Mouse (Mus musculus): ENCODE measurements at regions not wholly inside any gene's neighbourhood (a gene's known extent, or its start where the extent isn't known, plus 50 kb on each side); places are given as distances from the start of the nearest gene placed in this dataset.
A peak's percentile ranks its signal among the peaks of the same experiment; 100 is the strongest.

DNA sequence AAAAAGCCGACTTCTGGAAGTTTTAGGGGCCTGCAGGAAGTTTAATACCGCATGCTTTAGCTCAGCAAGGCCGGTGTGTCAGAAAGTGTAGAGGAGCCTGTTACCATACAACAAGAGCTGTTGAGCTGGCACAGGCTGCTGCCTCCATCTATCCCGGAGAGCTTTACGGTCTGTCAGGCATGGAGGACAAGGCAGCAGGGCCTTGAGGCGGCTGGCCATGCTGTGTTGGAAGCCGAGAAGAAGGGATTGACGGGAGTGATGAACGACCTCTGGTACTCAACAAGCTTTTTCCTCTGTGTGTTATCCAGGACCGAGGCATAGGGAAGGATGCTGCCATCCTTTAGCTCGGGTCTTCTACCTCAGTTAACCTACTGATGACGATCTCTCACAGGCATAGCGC lies 146.8 kb upstream of the Mocs1 start:
- no peaks in the 10 kb centered on the region for H3K4me1 ChIP-seq (replicated peaks; ENCODE audit: control insufficient read depth, insufficient read depth, low read length)
- no peaks in the 10 kb centered on the region for H3K36me3 ChIP-seq (ENCODE audit: control insufficient read depth, insufficient read depth, low read length)
- WGBS, result 91% methylated on average over 13 of the region's 13 CpGs
- H3K27ac ChIP-seq (ENCODE audit: control insufficient read depth, insufficient read depth, low read length), result no peak overlapping the region
- H3K4me3 ChIP-seq (ENCODE audit: control insufficient read depth, insufficient read depth, low read length), result no peak overlapping the region
- no peak for TF ChIP-seq CTCF (IDR thresholded peaks at IDR 0.05; ENCODE audit: borderline replicate concordance, control insufficient read depth, extremely low read depth, insufficient read depth, low read length, poor library complexity)
- no peak for TF ChIP-seq POLR2A (IDR thresholded peaks at IDR 0.05; ENCODE audit: control insufficient read depth, extremely low read depth, insufficient read depth, low read length, poor library complexity)
- DNase-seq, result no peak
- H3K27me3 ChIP-seq (ENCODE audit: control insufficient read depth, insufficient read depth, low read length), result no peaks in the 10 kb centered on the region

DNA sequence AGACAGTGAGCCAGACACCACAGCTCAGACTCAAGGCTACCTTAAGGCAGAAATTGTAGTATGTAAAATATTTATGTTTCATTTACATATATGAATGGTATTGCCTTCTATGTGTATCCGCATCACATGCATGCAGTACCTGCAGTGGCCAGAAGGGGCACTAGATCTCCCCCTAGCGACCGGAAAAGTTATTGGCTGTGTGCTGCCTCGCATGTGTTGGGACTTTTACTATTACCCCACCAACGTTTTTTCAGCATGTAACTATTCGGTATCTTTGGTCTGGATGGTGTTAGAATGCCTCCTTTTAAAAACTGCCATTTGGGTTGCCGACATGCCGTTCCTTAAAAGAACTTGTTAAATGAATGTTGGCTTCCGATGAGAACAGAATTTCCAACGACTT lies 145.7 kb upstream of the Mocs1 start:
- Histone ChIP-seq H3K4me3 (ENCODE audit: control insufficient read depth, insufficient read depth, low read length) (no peak overlapping the region), H3K27ac (ENCODE audit: control insufficient read depth, insufficient read depth, low read length) (no peak overlapping the region), H3K36me3 (ENCODE audit: control insufficient read depth, insufficient read depth, low read length) (no peaks in the 10 kb centered on the region), H3K27me3 (ENCODE audit: control insufficient read depth, insufficient read depth, low read length) (no peaks in the 10 kb centered on the region), H3K4me1 (replicated peaks; ENCODE audit: control insufficient read depth, insufficient read depth, low read length) (no peaks in the 10 kb centered on the region)
- 86% methylated on average over 10 of the region's 10 CpGs for WGBS
- peak; percentile 9 for DNase-seq
- no peak; the same call in 1 of the 2 replicates for TF ChIP-seq CTCF (IDR thresholded peaks at IDR 0.05; ENCODE audit: borderline replicate concordance, control insufficient read depth, extremely low read depth, insufficient read depth, low read length, poor library complexity)
- no peak for TF ChIP-seq POLR2A (IDR thresholded peaks at IDR 0.05; ENCODE audit: control insufficient read depth, extremely low read depth, insufficient read depth, low read length, poor library complexity)

DNA sequence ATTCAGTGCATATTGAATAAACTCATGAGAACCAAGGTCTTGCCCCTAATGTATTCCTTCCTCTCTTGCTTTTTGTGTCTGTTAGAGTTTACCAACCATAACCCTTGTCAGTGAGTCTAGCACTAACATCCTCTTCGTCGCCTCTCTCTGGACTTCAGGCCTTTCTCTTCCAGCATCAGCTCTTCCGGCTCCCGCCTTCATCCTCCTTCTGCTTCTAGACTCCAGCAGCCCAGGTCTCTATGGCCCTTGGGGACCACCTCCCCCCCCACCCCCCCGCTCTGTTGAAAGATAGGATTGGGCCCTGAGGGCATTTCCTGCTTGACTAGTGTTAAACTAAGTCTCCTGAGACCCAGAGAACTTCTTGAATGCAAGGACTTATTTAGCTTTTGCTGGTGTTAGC lies 144.7 kb upstream of the Mocs1 start:
- TF ChIP-seq CTCF (IDR thresholded peaks at IDR 0.05; ENCODE audit: borderline replicate concordance, control insufficient read depth, extremely low read depth, insufficient read depth, low read length, poor library complexity) (no peak), POLR2A (IDR thresholded peaks at IDR 0.05; ENCODE audit: control insufficient read depth, extremely low read depth, insufficient read depth, low read length, poor library complexity) (no peak)
- H3K4me3 ChIP-seq (ENCODE audit: control insufficient read depth, insufficient read depth, low read length), result no peak overlapping the region
- no peaks in the 10 kb centered on the region for H3K36me3 ChIP-seq (ENCODE audit: control insufficient read depth, insufficient read depth, low read length)
- H3K27me3 ChIP-seq (ENCODE audit: control insufficient read depth, insufficient read depth, low read length), result no peaks in the 10 kb centered on the region
- no peaks in the 10 kb centered on the region for H3K4me1 ChIP-seq (replicated peaks; ENCODE audit: control insufficient read depth, insufficient read depth, low read length)
- DNase-seq, result no peak
- no peak overlapping the region for H3K27ac ChIP-seq (ENCODE audit: control insufficient read depth, insufficient read depth, low read length)
- 98% methylated on average over 5 of the region's 5 CpGs for WGBS

- Histone ChIP-seq H3K27me3 (ENCODE audit: control insufficient read depth, insufficient read depth, low read length) (no peaks in the 10 kb centered on the region), H3K27ac (ENCODE audit: control insufficient read depth, insufficient read depth, low read length) (no peak overlapping the region), H3K4me1 (replicated peaks; ENCODE audit: control insufficient read depth, insufficient read depth, low read length) (no peaks in the 10 kb centered on the region), H3K36me3 (ENCODE audit: control insufficient read depth, insufficient read depth, low read length) (no peaks in the 10 kb centered on the region), H3K4me3 (ENCODE audit: control insufficient read depth, insufficient read depth, low read length) (no peak overlapping the region)
- WGBS, result 88% methylated on average over 3 of the region's 3 CpGs
- DNase-seq, result no peak
- TF ChIP-seq CTCF (IDR thresholded peaks at IDR 0.05; ENCODE audit: borderline replicate concordance, control insufficient read depth, extremely low read depth, insufficient read depth, low read length, poor library complexity) (no peak), POLR2A (IDR thresholded peaks at IDR 0.05; ENCODE audit: control insufficient read depth, extremely low read depth, insufficient read depth, low read length, poor library complexity) (no peak)
Observed at GRCm38 (mm10) chr17:49291636-49292035, 136.5 kb upstream of the Mocs1 start.

- no peak for DNase-seq
- no peak overlapping the region for H3K4me3 ChIP-seq (ENCODE audit: control insufficient read depth, insufficient read depth, low read length)
- no peaks in the 10 kb centered on the region for H3K4me1 ChIP-seq (replicated peaks; ENCODE audit: control insufficient read depth, insufficient read depth, low read length)
- 97% methylated on average over 3 of the region's 3 CpGs for WGBS
- TF ChIP-seq POLR2A (IDR thresholded peaks at IDR 0.05; ENCODE audit: control insufficient read depth, extremely low read depth, insufficient read depth, low read length, poor library complexity) (no peak), CTCF (IDR thresholded peaks at IDR 0.05; ENCODE audit: borderline replicate concordance, control insufficient read depth, extremely low read depth, insufficient read depth, low read length, poor library complexity) (no peak)
- H3K27ac ChIP-seq (ENCODE audit: control insufficient read depth, insufficient read depth, low read length), result no peak overlapping the region
- H3K36me3 ChIP-seq (ENCODE audit: control insufficient read depth, insufficient read depth, low read length), result no peaks in the 10 kb centered on the region
- H3K27me3 ChIP-seq (ENCODE audit: control insufficient read depth, insufficient read depth, low read length), result no peaks in the 10 kb centered on the region
Observed at GRCm38 (mm10) chr17:49304461-49304860, 123.7 kb upstream of the Mocs1 start.

- 93% methylated on average over 6 of the region's 6 CpGs for WGBS
- DNase-seq, result no peak
- Histone ChIP-seq H3K4me3 (ENCODE audit: control insufficient read depth, insufficient read depth, low read length) (no peak overlapping the region), H3K27ac (ENCODE audit: control insufficient read depth, insufficient read depth, low read length) (no peak overlapping the region), H3K36me3 (ENCODE audit: control insufficient read depth, insufficient read depth, low read length) (no peaks in the 10 kb centered on the region), H3K27me3 (ENCODE audit: control insufficient read depth, insufficient read depth, low read length) (no peaks in the 10 kb centered on the region), H3K4me1 (replicated peaks; ENCODE audit: control insufficient read depth, insufficient read depth, low read length) (no peaks in the 10 kb centered on the region)
- TF ChIP-seq CTCF (IDR thresholded peaks at IDR 0.05; ENCODE audit: borderline replicate concordance, control insufficient read depth, extremely low read depth, insufficient read depth, low read length, poor library complexity), result no peak
- TF ChIP-seq POLR2A (IDR thresholded peaks at IDR 0.05; ENCODE audit: control insufficient read depth, extremely low read depth, insufficient read depth, low read length, poor library complexity), result no peak
Observed at GRCm38 (mm10) chr17:49305116-49305515, 123.0 kb upstream of the Mocs1 start.

DNA sequence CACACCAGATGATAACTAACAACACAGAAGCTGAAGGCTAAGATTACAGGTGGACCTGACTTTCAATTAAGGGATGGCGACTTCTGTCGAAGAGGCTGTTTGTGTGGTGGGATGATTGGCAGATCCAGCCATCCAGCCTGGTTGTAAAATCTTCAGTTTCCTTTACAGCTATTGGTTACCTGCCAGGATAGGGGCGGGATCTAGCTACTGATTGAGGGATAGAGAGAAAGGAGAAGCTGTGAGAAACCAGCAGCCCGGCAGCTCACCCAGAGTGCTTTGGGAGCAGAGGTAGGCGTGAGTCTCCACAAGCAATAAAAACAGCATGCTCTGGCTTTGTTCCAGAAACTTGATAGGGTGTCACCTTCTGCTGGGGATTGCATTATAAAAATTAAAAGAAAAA lies 119.1 kb upstream of the Mocs1 start:
- no peak overlapping the region for H3K4me3 ChIP-seq (ENCODE audit: control insufficient read depth, insufficient read depth, low read length)
- DNase-seq, result no peak
- TF ChIP-seq POLR2A (IDR thresholded peaks at IDR 0.05; ENCODE audit: control insufficient read depth, extremely low read depth, insufficient read depth, low read length, poor library complexity) (no peak), CTCF (IDR thresholded peaks at IDR 0.05; ENCODE audit: borderline replicate concordance, control insufficient read depth, extremely low read depth, insufficient read depth, low read length, poor library complexity) (no peak)

More for the DNA sequence above, 119.1 kb upstream of the Mocs1 start:
- 33% methylated on average over 5 of the region's 5 CpGs for WGBS
- Histone ChIP-seq H3K27me3 (ENCODE audit: control insufficient read depth, insufficient read depth, low read length) (no peaks in the 10 kb centered on the region), H3K4me1 (replicated peaks; ENCODE audit: control insufficient read depth, insufficient read depth, low read length) (no peaks in the 10 kb centered on the region), H3K36me3 (ENCODE audit: control insufficient read depth, insufficient read depth, low read length) (no peaks in the 10 kb centered on the region), H3K27ac (ENCODE audit: control insufficient read depth, insufficient read depth, low read length) (no peak overlapping the region)

Measured in thymus, adult 2 months (tissue).